Mouse (Mus musculus) small intestine, adult 2 months (tissue): Measurements from ENCODE around the gene Osgep.
"Not testable (repeated sequence)": the region's sequence is repeated elsewhere in the genome, so short reads cannot be mapped to it uniquely, and the experiment has no call there.

Experiments used
- CTCF ChIP-seq: fragments of 200-500 bp; IDR thresholded peaks from 2 replicates; pipeline ENCODE4 v1.5.1; 2012; ENCODE audit warnings: low read depth, mild to moderate bottlenecking, control low read depth, inconsistent platforms, low read length, moderate library complexity, mixed read lengths; ENCODE audit not compliant: insufficient replicate concordance, insufficient read length; ENCODE audit errors: extremely low read depth
- POLR2A ChIP-seq: fragments of 200-500 bp; IDR thresholded peaks from 2 replicates; pipeline ENCODE4 v1.6.1; 2012; ENCODE audit warnings: low read depth, mild to moderate bottlenecking, control low read depth, inconsistent platforms, low read length, moderate library complexity

- not testable (repeated sequence) for TF ChIP-seq POLR2A, CTCF
Measured at GRCm38 (mm10) chr14:50957146-50957545, 32.5 kb upstream of the Osgep start.
